Mouse (Mus musculus) kidney, postnatal 0 days (tissue): ENCODE data around the gene Scn7a. TPM values are rescaled to one million over a fixed set of nuclear protein-coding genes. Genes with fewer than 3 reads are reported as not detected.
A peak's percentile ranks its signal among the peaks of the same experiment; 100 is the strongest.

ENCODE experiments used
- ATAC-seq: fragments of 200-750 bp; cut with Nextera tagmentation; replicated peaks from 2 replicates; pipeline ENCODE4 v1.8.0; 2017; ENCODE audit warnings: low read depth, moderate number of reproducible peaks, moderate TSS enrichment, moderate library complexity; ENCODE audit not compliant: low FRiP score
- DNase-seq: peaks from one replicate; pipeline ENCODE4 v3.0.0-alpha.2; 2016; ENCODE audit warnings: low spot score
- H3K27ac ChIP-seq: fragments of 300-500 bp; sonication (generic); 2 replicates; pipeline ENCODE4 v1.5.1; 2014; ENCODE audit warnings: mild to moderate bottlenecking
- H3K27me3 ChIP-seq: fragments of 300-500 bp; sonication (generic); 2 replicates; pipeline ENCODE4 v1.6.1; 2014; ENCODE audit warnings: low read length, mixed read lengths; ENCODE audit not compliant: insufficient read depth
- H3K36me3 ChIP-seq: fragments of 300-500 bp; sonication (generic); 2 replicates; pipeline ENCODE4 v1.6.1; 2014; ENCODE audit warnings: low read length, mixed read lengths; ENCODE audit not compliant: insufficient read depth
- H3K4me1 ChIP-seq: fragments of 300-500 bp; sonication (generic); replicated peaks from 2 replicates; pipeline ENCODE4 v1.6.1; 2014; ENCODE audit warnings: antibody characterized with exemption, low read length, mixed read lengths; ENCODE audit not compliant: insufficient read depth
- H3K4me2 ChIP-seq: fragments of 300-500 bp; sonication (generic); 2 replicates; pipeline ENCODE4 v1.6.1; 2014; ENCODE audit warnings: mild to moderate bottlenecking, low read length, moderate library complexity, mixed read lengths
- H3K4me3 ChIP-seq: fragments of 300-500 bp; sonication (generic); replicated peaks from 2 replicates; pipeline ENCODE4 v1.5.1; 2014; ENCODE audit warnings: low read depth, low read length
- H3K9ac ChIP-seq: fragments of 300-500 bp; sonication (generic); 2 replicates; pipeline ENCODE4 v1.6.1; 2014; ENCODE audit warnings: low read depth, low read length
- H3K9me3 ChIP-seq: fragments of 300-500 bp; sonication (generic); replicated peaks from 2 replicates; pipeline ENCODE4 v1.6.1; 2016; ENCODE audit warnings: low read length, inconsistent platforms, mixed read lengths
- CTCF ChIP-seq: IDR thresholded peaks from 2 replicates; pipeline ENCODE4 v1.5.1; 2016; ENCODE audit warnings: antibody characterized with exemption, low read depth, mild to moderate bottlenecking, moderate library complexity
- WGBS: fragments of 180-500 bp; shearing (Covaris S2); extraction: QIAGEN DNeasy Blood & Tissue Kit; methylation state at CpG from one replicate; pipeline ENCODE4 v1.1.7; 2014; 5-methylcytosine and 5-hydroxymethylcytosine counted together
- polyA plus RNA-seq: library from polyadenylated mRNA; unstranded; fragments of >200 nt; fragmentation: Nextera tagmentation; extraction: Ambion mirVana; gene quantifications from 2 replicates; pipeline ENCODE4 v1.2.1, GENCODE M21; 2015

Scn7a gene
- polyA plus RNA-seq = 2.2 and 2.5 TPM in 2 replicates

- peak within 1 kb of the TSS; percentile 41 for H3K4me2 ChIP-seq
- H3K27me3 ChIP-seq = no peaks in the 10 kb centered on the region
- 14% methylated on average over 6 of the region's 6 CpGs for WGBS
- no peak for TF ChIP-seq CTCF
- H3K4me1 ChIP-seq = 0 out of 2 replicates have a peak, but pooled peaks cover 5% of the 10 kb centered on the region
- H3K9me3 ChIP-seq = no peaks in the 10 kb centered on the region
- no peaks in the 10 kb centered on the region for H3K36me3 ChIP-seq
- DNase-seq (peak; percentile 82), ATAC-seq (peak; percentile 65)
- H3K4me3 ChIP-seq = 0 out of 2 replicates have a peak within 1 kb of the TSS, but pooled peaks have one; percentile 11
- H3K9ac ChIP-seq = 0 out of 2 replicates have a peak within 1 kb of the TSS, but pooled peaks have one; percentile 19
- no peak within 1 kb of the TSS for H3K27ac ChIP-seq
Measured at GRCm38 (mm10) chr2:66784765-66785164, at the start of gene Scn7a. TSS of gene Scn7a (minus strand) at chr2:66784914.

- no peak overlapping the region for H3K4me3 ChIP-seq
- TF ChIP-seq CTCF = no peak
- no peaks in the 10 kb centered on the region for H3K27me3 ChIP-seq
- no peaks in the 10 kb centered on the region for H3K36me3 ChIP-seq
- DNase-seq (no peak), ATAC-seq (no peak)
- H3K4me2 ChIP-seq = no peak overlapping the region
- H3K9ac ChIP-seq = no peak overlapping the region
- 70% methylated on average over 1 of the region's 1 CpGs for WGBS
- no peak overlapping the region for H3K27ac ChIP-seq
- H3K9me3 ChIP-seq = no peaks in the 10 kb centered on the region
- H3K4me1 ChIP-seq = no peaks in the 10 kb centered on the region
Measured at GRCm38 (mm10) chr2:66827729-66828128, 43.0 kb upstream of the Scn7a start.

- H3K9me3 ChIP-seq = no peaks in the 10 kb centered on the region
- DNase-seq (peak; percentile 44), ATAC-seq (no peak)
- H3K27me3 ChIP-seq = no peaks in the 10 kb centered on the region
- no peaks in the 10 kb centered on the region for H3K36me3 ChIP-seq
- no peaks in the 10 kb centered on the region for H3K4me1 ChIP-seq
- H3K4me3 ChIP-seq = no peak overlapping the region
- no peak overlapping the region for H3K27ac ChIP-seq
- H3K9ac ChIP-seq = no peak overlapping the region
- TF ChIP-seq CTCF = peak; percentile 71
- no peak overlapping the region for H3K4me2 ChIP-seq
- 33% methylated on average over 7 of the region's 7 CpGs for whole genome bisulfite sequencing
Measured at GRCm38 (mm10) chr2:66819862-66820559, 35.3 kb upstream of the Scn7a start.

GRCm38 (mm10) chr2:66799676-66800249, 15.0 kb upstream of the Scn7a start:
- no peak overlapping the region for H3K4me3 ChIP-seq
- no peak overlapping the region for H3K9ac ChIP-seq
- H3K9me3 ChIP-seq = no peaks in the 10 kb centered on the region
- H3K27me3 ChIP-seq = no peaks in the 10 kb centered on the region
- WGBS = 40% methylated on average over 4 of the region's 4 CpGs
- ATAC-seq (no peak), DNase-seq (peak; percentile 64)
- peak; percentile 80 for TF ChIP-seq CTCF
- no peak overlapping the region for H3K27ac ChIP-seq
- no peaks in the 10 kb centered on the region for H3K4me1 ChIP-seq
- H3K4me2 ChIP-seq = no peak overlapping the region
- no peaks in the 10 kb centered on the region for H3K36me3 ChIP-seq

- Histone ChIP-seq H3K4me3 (no peak overlapping the region), H3K27me3 (no peaks in the 10 kb centered on the region), H3K9ac (no peak overlapping the region), H3K27ac (no peak overlapping the region), H3K36me3 (no peaks in the 10 kb centered on the region), H3K4me2 (no peak overlapping the region), H3K4me1 (no peaks in the 10 kb centered on the region), H3K9me3 (no peaks in the 10 kb centered on the region)
- ATAC-seq = no peak
- DNase-seq = peak; percentile 13
- WGBS = 60% methylated on average over 1 of the region's 1 CpGs
- no peak for TF ChIP-seq CTCF
Measured at GRCm38 (mm10) chr2:66797493-66797892, 12.8 kb upstream of the Scn7a start.

GRCm38 (mm10) chr2:66791629-66792028, 6.9 kb upstream of the Scn7a start:
- ATAC-seq = no peak
- 70% methylated on average over 1 of the region's 1 CpGs for WGBS

More at GRCm38 (mm10) chr2:66791629-66792028, 6.9 kb upstream of the Scn7a start:
- Histone ChIP-seq H3K9ac (no peak overlapping the region), H3K9me3 (no peaks in the 10 kb centered on the region), H3K4me2 (no peak overlapping the region), H3K27me3 (no peaks in the 10 kb centered on the region), H3K36me3 (no peaks in the 10 kb centered on the region), H3K4me1 (no peaks in the 10 kb centered on the region), H3K27ac (no peak overlapping the region), H3K4me3 (no peak overlapping the region)
- no peak for TF ChIP-seq CTCF
- peak; percentile 21 for DNase-seq
